Mouse (Mus musculus) embryonic facial prominence, embryonic 13.5 days (tissue): ENCODE data around the gene Ccdc106. TPM values are rescaled to one million over a fixed set of nuclear protein-coding genes. Genes with fewer than 3 reads are reported as not detected.

Source experiments
- ATAC-seq: fragments of 200-750 bp; cut with Nextera tagmentation; 2 replicates; pipeline ENCODE4 v1.8.0; 2017; ENCODE audit warnings: low read depth; ENCODE audit not compliant: insufficient number of reproducible peaks, insufficient read depth, low FRiP score, low TSS enrichment
- H3K27ac ChIP-seq: fragments of 300-500 bp; sonication (generic); 2 replicates; pipeline ENCODE4 v1.5.1; 2015; ENCODE audit warnings: moderate library complexity, mild to moderate bottlenecking, inconsistent platforms
- H3K27me3 ChIP-seq: fragments of 300-500 bp; sonication (generic); 2 replicates; pipeline ENCODE4 v1.6.1; 2015; ENCODE audit warnings: mild to moderate bottlenecking, inconsistent platforms
- H3K36me3 ChIP-seq: fragments of 300-500 bp; sonication (generic); 2 replicates; pipeline ENCODE4 v1.6.1; 2015; ENCODE audit warnings: mild to moderate bottlenecking, inconsistent platforms
- H3K4me1 ChIP-seq: fragments of 300-500 bp; sonication (generic); 2 replicates; pipeline ENCODE4 v1.6.1; 2015; ENCODE audit warnings: inconsistent platforms
- H3K4me2 ChIP-seq: fragments of 300-500 bp; sonication (generic); 2 replicates; pipeline ENCODE4 v1.6.1; 2015; ENCODE audit warnings: moderate library complexity, mild to moderate bottlenecking, inconsistent platforms
- H3K4me3 ChIP-seq: fragments of 300-500 bp; sonication (generic); 2 replicates; pipeline ENCODE4 v1.5.1; 2015; ENCODE audit warnings: mild to moderate bottlenecking, inconsistent platforms
- H3K9ac ChIP-seq: fragments of 300-500 bp; sonication (generic); 2 replicates; pipeline ENCODE4 v1.6.1; 2015; ENCODE audit warnings: mild to moderate bottlenecking, inconsistent platforms
- H3K9me3 ChIP-seq: fragments of 300-500 bp; sonication (generic); 2 replicates; pipeline ENCODE4 v1.6.1; 2016; ENCODE audit warnings: inconsistent platforms
- whole genome bisulfite sequencing: fragments of 180-500 bp; shearing (Covaris S2); methylation state at CpG from one replicate; pipeline ENCODE4 v1.1.7; 2015; ENCODE audit warnings: mixed read lengths; 5-methylcytosine and 5-hydroxymethylcytosine counted together
- polyA plus RNA-seq: library from polyadenylated mRNA; unstranded; fragments of >200 nt; fragmentation: Nextera tagmentation; extraction: Ambion mirVana; gene quantifications from 2 replicates; pipeline ENCODE4 v1.2.1, GENCODE M21; 2015

Ccdc106 gene
- polyA plus RNA-seq, 1 experiment from 2014 or later, result 46.1 TPM

DNA sequence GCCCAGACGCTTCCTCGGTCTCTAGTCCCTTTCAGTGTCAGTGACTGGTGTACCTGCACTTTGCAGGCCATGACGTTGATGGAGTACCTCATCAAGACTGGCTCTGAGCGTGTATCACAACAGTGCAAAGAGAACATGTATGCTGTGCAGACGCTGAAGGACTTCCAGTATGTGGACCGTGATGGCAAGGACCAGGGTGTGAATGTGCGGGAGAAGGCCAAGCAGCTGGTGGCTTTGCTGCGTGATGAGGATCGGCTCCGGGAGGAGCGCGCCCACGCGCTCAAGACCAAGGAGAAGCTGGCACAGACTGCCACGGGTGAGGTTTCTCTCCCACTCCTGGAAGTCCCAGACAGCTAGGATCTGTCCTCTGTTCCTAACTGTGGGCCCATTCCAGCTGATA lies 69.5 kb downstream of the Ccdc106 start:
- no peak overlapping the region for H3K9ac ChIP-seq
- H3K9me3 ChIP-seq, result no peaks in the 10 kb centered on the region
- no peaks in the 10 kb centered on the region for H3K27me3 ChIP-seq
- WGBS, result 96% methylated on average over 15 of the region's 15 CpGs
- ATAC-seq, result no peak
- no peaks in the 10 kb centered on the region for H3K4me1 ChIP-seq
- no peak overlapping the region for H3K27ac ChIP-seq
- H3K4me2 ChIP-seq, result no peak overlapping the region
- H3K4me3 ChIP-seq, result no peak overlapping the region
- H3K36me3 ChIP-seq, result peaks cover 70% of the 10 kb centered on the region

- no peaks in the 10 kb centered on the region for H3K4me1 ChIP-seq
- ATAC-seq, result no peak
- H3K27ac ChIP-seq, result no peak overlapping the region
- H3K4me3 ChIP-seq, result no peak overlapping the region
- no peaks in the 10 kb centered on the region for H3K27me3 ChIP-seq
- no peaks in the 10 kb centered on the region for H3K9me3 ChIP-seq
- no peak overlapping the region for H3K9ac ChIP-seq
- WGBS, result 93% methylated on average over 15 of the region's 15 CpGs
- peaks cover 70% of the 10 kb centered on the region for H3K36me3 ChIP-seq
- no peak overlapping the region for H3K4me2 ChIP-seq
These were observed 70.8 kb downstream of the Ccdc106 start for GRCm38 (mm10) chr7:5091008-5091728.

GRCm38 (mm10) chr7:5092381-5092780 lies 72.0 kb downstream of the Ccdc106 start:
- no peak for ATAC-seq
- Histone ChIP-seq H3K9ac (0 out of 2 replicates have a peak overlapping the region, but pooled peaks have one; percentile 21), H3K27me3 (no peaks in the 10 kb centered on the region), H3K9me3 (no peaks in the 10 kb centered on the region), H3K4me2 (no peak overlapping the region), H3K4me3 (no peak overlapping the region), H3K36me3 (peaks cover 77% of the 10 kb centered on the region), H3K27ac (no peak overlapping the region), H3K4me1 (no peaks in the 10 kb centered on the region)
- WGBS, result 78% methylated on average over 6 of the region's 6 CpGs

DNA sequence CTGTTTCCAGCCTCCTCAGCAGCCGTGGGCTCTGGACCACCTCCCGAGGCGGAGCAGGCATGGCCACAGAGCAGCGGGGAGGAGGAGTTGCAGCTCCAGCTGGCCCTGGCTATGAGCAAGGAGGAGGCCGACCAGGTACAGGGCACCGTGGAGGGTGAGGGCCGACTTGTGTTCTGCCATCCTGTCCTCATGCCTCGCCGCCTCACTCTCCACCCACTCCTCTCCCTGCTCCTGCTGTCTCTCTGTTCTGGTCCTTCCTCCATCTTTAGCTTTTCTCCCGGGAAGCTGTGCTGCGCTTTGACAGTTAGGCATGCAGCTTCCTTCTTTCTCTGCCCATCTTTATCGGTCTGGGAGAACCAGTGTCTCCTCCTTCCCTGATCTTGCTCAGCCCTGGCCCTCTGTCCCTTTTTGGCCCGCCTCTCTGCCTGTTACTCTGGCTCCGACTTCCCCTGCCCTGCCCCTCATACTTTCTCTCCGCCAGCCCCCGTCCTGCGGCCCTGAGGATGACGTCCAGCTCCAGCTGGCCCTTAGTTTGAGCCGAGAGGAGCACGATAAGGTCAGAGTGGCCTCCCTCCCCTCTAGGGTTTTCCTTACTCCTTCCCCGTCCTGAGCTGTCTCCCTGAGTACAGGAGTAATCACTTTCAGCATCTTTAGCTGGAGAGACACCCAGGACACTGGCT lies 72.6 kb downstream of the Ccdc106 start:
- H3K36me3 ChIP-seq, result peaks cover 83% of the 10 kb centered on the region
- H3K9me3 ChIP-seq, result no peaks in the 10 kb centered on the region
- 80% methylated on average over 21 of the region's 21 CpGs for WGBS

GRCm38 (mm10) chr7:5098769-5099168 lies 78.4 kb downstream of the Ccdc106 start:
- Histone ChIP-seq H3K27ac (no peak overlapping the region), H3K27me3 (no peaks in the 10 kb centered on the region), H3K4me1 (no peaks in the 10 kb centered on the region), H3K36me3 (peaks cover 56% of the 10 kb centered on the region), H3K9ac (no peak overlapping the region), H3K4me2 (no peak overlapping the region), H3K4me3 (no peak overlapping the region), H3K9me3 (no peaks in the 10 kb centered on the region)
- no peak for ATAC-seq
- 93% methylated on average over 5 of the region's 5 CpGs for WGBS

More for the DNA sequence above, 72.6 kb downstream of the Ccdc106 start:
- Histone ChIP-seq H3K4me3 (no peak overlapping the region), H3K9ac (0 out of 2 replicates have a peak overlapping the region, but pooled peaks have one; percentile 21), H3K4me2 (no peak overlapping the region), H3K27me3 (no peaks in the 10 kb centered on the region), H3K4me1 (no peaks in the 10 kb centered on the region), H3K27ac (no peak overlapping the region)
- no peak for ATAC-seq

- Histone ChIP-seq H3K9me3 (no peaks in the 10 kb centered on the region), H3K27ac (no peak overlapping the region), H3K36me3 (peaks cover 45% of the 10 kb centered on the region), H3K27me3 (no peaks in the 10 kb centered on the region), H3K9ac (no peak overlapping the region), H3K4me3 (no peak overlapping the region), H3K4me1 (no peaks in the 10 kb centered on the region), H3K4me2 (no peak overlapping the region)
- 74% methylated on average over 3 of the region's 3 CpGs for WGBS
- no peak for ATAC-seq
These were observed 79.4 kb downstream of the Ccdc106 start for GRCm38 (mm10) chr7:5099796-5100195.

- Histone ChIP-seq H3K9me3 (no peaks in the 10 kb centered on the region), H3K36me3 (peaks cover 32% of the 10 kb centered on the region), H3K4me2 (no peak overlapping the region), H3K4me3 (no peak overlapping the region), H3K27me3 (no peaks in the 10 kb centered on the region), H3K4me1 (no peaks in the 10 kb centered on the region), H3K27ac (no peak overlapping the region), H3K9ac (no peak overlapping the region)
- ATAC-seq, result no peak
- 85% methylated on average over 10 of the region's 10 CpGs for WGBS
These were observed 80.8 kb downstream of the Ccdc106 start for GRCm38 (mm10) chr7:5101066-5101663.

DNA sequence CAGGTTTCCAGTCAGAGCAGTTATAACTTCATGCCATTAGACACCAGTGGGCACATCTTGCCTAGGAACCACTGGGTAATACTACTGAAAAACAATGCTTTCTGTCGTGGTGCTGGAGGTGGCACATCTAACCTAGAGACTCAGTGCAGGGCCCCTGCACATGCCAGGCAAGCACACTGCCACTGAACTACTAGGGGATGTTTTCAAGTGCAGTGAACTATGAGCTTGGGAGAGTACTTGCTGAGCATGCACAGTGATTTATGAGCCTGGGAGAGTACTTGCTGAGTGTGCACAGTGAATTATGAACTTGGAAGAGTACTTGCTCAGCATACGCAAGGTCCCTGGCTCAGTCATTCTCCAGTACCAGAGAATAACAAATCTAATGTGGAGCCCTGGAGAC lies 82.2 kb downstream of the Ccdc106 start:
- no peak overlapping the region for H3K9ac ChIP-seq
- H3K4me2 ChIP-seq, result no peak overlapping the region
- ATAC-seq, result no peak
- no peaks in the 10 kb centered on the region for H3K9me3 ChIP-seq
- H3K4me1 ChIP-seq, result no peaks in the 10 kb centered on the region
- no peak overlapping the region for H3K27ac ChIP-seq
- peaks cover 18% of the 10 kb centered on the region for H3K36me3 ChIP-seq
- 81% methylated on average over 2 of the region's 2 CpGs for WGBS
- no peaks in the 10 kb centered on the region for H3K27me3 ChIP-seq
- no peak overlapping the region for H3K4me3 ChIP-seq

GRCm38 (mm10) chr7:5108272-5108671 lies 87.9 kb downstream of the Ccdc106 start:
- 86% methylated on average over 4 of the region's 4 CpGs for WGBS
- ATAC-seq, result no peak

DNA sequence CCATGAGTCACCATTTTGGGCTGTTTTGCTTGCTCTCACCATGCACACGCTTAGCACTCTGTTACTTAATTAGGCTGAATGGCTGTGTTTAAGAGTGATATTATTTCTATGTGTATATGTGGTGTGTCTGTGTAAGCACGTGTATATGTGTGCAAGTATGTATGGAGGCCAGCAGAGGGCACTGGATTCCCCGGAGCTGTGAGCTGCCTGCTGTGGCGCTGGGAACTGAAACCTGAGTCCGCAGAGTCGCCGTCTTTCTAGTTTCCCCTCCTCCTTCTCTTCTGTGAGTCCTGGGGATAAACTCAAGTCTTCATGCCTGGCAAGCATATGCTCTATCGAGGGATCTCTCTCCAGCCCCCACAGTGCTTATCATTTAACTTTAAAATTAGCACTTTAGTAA lies 88.9 kb downstream of the Ccdc106 start:
- H3K4me3 ChIP-seq, result no peak overlapping the region
- H3K36me3 ChIP-seq, result no peaks in the 10 kb centered on the region
- no peak for ATAC-seq
- peaks cover 13% of the 10 kb centered on the region for H3K4me1 ChIP-seq
- H3K27ac ChIP-seq, result no peak overlapping the region
- H3K27me3 ChIP-seq, result no peaks in the 10 kb centered on the region
- 80% methylated on average over 8 of the region's 8 CpGs for WGBS
- no peak overlapping the region for H3K9ac ChIP-seq
- no peaks in the 10 kb centered on the region for H3K9me3 ChIP-seq
- H3K4me2 ChIP-seq, result no peak overlapping the region

More at GRCm38 (mm10) chr7:5108272-5108671, 87.9 kb downstream of the Ccdc106 start:
- Histone ChIP-seq H3K27ac (no peak overlapping the region), H3K9ac (no peak overlapping the region), H3K4me1 (peaks cover 10% of the 10 kb centered on the region), H3K36me3 (no peaks in the 10 kb centered on the region), H3K4me2 (no peak overlapping the region), H3K27me3 (no peaks in the 10 kb centered on the region), H3K4me3 (no peak overlapping the region), H3K9me3 (no peaks in the 10 kb centered on the region)
